Mouse (Mus musculus) midbrain, embryonic 15.5 days (tissue): Measurements from ENCODE around the gene Ranbp6. TPM values are rescaled to one million over a fixed set of nuclear protein-coding genes. Genes with fewer than 3 reads are reported as not detected.

Experiments used
- ATAC-seq: fragments of 200-750 bp; cut with Nextera tagmentation; replicated peaks from 2 replicates; pipeline ENCODE4 v1.8.0; 2017; ENCODE audit warnings: moderate TSS enrichment
- H3K27ac ChIP-seq: fragments of 300-500 bp; sonication (generic); 2 replicates; pipeline ENCODE4 v1.5.1; 2015; ENCODE audit warnings: mild to moderate bottlenecking, inconsistent platforms
- H3K27me3 ChIP-seq: fragments of 300-500 bp; sonication (generic); replicated peaks from 2 replicates; pipeline ENCODE4 v1.6.1; 2015; ENCODE audit warnings: inconsistent platforms
- H3K36me3 ChIP-seq: fragments of 300-500 bp; sonication (generic); replicated peaks from 2 replicates; pipeline ENCODE4 v1.6.1; 2015; ENCODE audit warnings: inconsistent platforms
- H3K4me1 ChIP-seq: fragments of 300-500 bp; sonication (generic); 2 replicates; pipeline ENCODE4 v1.6.1; 2015; ENCODE audit warnings: inconsistent platforms
- H3K4me2 ChIP-seq: fragments of 300-500 bp; sonication (generic); 2 replicates; pipeline ENCODE4 v1.6.1; 2015; ENCODE audit warnings: inconsistent platforms, mild to moderate bottlenecking, moderate library complexity
- H3K4me3 ChIP-seq: fragments of 300-500 bp; sonication (generic); 2 replicates; pipeline ENCODE4 v1.5.1; 2015; ENCODE audit warnings: mild to moderate bottlenecking, inconsistent platforms
- H3K9ac ChIP-seq: fragments of 300-500 bp; sonication (generic); 2 replicates; pipeline ENCODE4 v1.6.1; 2015; ENCODE audit warnings: mild to moderate bottlenecking, inconsistent platforms
- H3K9me3 ChIP-seq: fragments of 300-500 bp; sonication (generic); 2 replicates; pipeline ENCODE4 v1.6.1; 2016; ENCODE audit warnings: inconsistent platforms
- WGBS: fragments of 180-500 bp; shearing (Covaris S2); methylation state at CpG from one replicate; pipeline ENCODE4 v1.1.7; 2015; ENCODE audit warnings: mixed read lengths; 5-methylcytosine and 5-hydroxymethylcytosine counted together
- polyA plus RNA-seq: library from polyadenylated mRNA; unstranded; fragments of >200 nt; fragmentation: Nextera tagmentation; extraction: Ambion mirVana; gene quantifications from 2 replicates; pipeline ENCODE4 v1.2.1, GENCODE M21; 2015

The Ranbp6 gene
- polyA plus RNA-seq, 1 experiment from 2014 or later: 52.4 TPM

- Histone ChIP-seq H3K27ac (peak overlapping the region; percentile 96), H3K9me3 (no peaks in the 10 kb centered on the region), H3K9ac (peak overlapping the region; percentile 82), H3K27me3 (no peaks in the 10 kb centered on the region), H3K4me2 (peak overlapping the region; percentile 96), H3K36me3 (peaks cover 13% of the 10 kb centered on the region), H3K4me3 (peak overlapping the region; percentile 95), H3K4me1 (peaks cover 42% of the 10 kb centered on the region)
- ATAC-seq: peak; percentile 48
- under 1% methylated on average over 71 of the region's 72 CpGs for WGBS
These were observed 7.5 kb downstream of the Ranbp6 start for GRCm38 (mm10) chr19:29805101-29805916.

- H3K4me1 ChIP-seq: peaks cover 28% of the 10 kb centered on the region
- peaks cover under 1% of the 10 kb centered on the region; the same call in 1 of the 2 replicates for H3K36me3 ChIP-seq
- 42% methylated on average over 3 of the region's 3 CpGs for WGBS
- peak overlapping the region; percentile 96 for H3K4me2 ChIP-seq
- H3K27me3 ChIP-seq: no peaks in the 10 kb centered on the region
- no peak for ATAC-seq
- H3K27ac ChIP-seq: no peak overlapping the region
- no peak overlapping the region for H3K9ac ChIP-seq
- no peaks in the 10 kb centered on the region for H3K9me3 ChIP-seq
- peak overlapping the region; percentile 28 for H3K4me3 ChIP-seq
These were observed 8.8 kb downstream of the Ranbp6 start for GRCm38 (mm10) chr19:29803946-29804345.

- peaks cover 7% of the 10 kb centered on the region for H3K4me1 ChIP-seq
- H3K4me2 ChIP-seq: no peak overlapping the region
- H3K4me3 ChIP-seq: no peak overlapping the region
- no peaks in the 10 kb centered on the region for H3K9me3 ChIP-seq
- 79% methylated on average over 3 of the region's 3 CpGs for WGBS
- ATAC-seq: no peak
- no peaks in the 10 kb centered on the region for H3K27me3 ChIP-seq
- H3K27ac ChIP-seq: no peak overlapping the region
- H3K36me3 ChIP-seq: no peaks in the 10 kb centered on the region
- H3K9ac ChIP-seq: no peak overlapping the region
These were observed 15.4 kb downstream of the Ranbp6 start for GRCm38 (mm10) chr19:29797371-29797770.

DNA sequence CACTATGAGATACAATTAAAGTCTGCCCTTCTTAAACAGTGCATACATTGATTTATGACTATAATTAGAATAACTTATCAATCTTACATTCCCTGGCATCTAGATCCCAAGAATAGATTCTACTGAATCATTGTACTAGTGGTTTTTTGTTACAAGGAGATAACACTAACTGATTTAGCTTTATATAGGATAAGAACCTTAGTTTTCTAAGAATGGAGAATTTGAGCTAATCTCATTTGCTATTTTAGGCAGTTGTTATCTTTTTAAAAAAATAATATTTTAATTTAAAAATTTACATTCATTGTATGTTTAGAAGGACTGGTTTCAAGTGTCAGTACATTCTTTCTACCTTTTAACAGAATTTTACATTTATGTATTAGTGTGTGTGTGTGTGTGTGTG is 24.8 kb downstream of the Ranbp6 start:
- Histone ChIP-seq H3K9me3 (no peaks in the 10 kb centered on the region), H3K27me3 (no peaks in the 10 kb centered on the region), H3K27ac (no peak overlapping the region), H3K4me3 (no peak overlapping the region), H3K4me2 (no peak overlapping the region), H3K4me1 (no peaks in the 10 kb centered on the region), H3K9ac (no peak overlapping the region), H3K36me3 (no peaks in the 10 kb centered on the region)
- ATAC-seq: no peak

DNA sequence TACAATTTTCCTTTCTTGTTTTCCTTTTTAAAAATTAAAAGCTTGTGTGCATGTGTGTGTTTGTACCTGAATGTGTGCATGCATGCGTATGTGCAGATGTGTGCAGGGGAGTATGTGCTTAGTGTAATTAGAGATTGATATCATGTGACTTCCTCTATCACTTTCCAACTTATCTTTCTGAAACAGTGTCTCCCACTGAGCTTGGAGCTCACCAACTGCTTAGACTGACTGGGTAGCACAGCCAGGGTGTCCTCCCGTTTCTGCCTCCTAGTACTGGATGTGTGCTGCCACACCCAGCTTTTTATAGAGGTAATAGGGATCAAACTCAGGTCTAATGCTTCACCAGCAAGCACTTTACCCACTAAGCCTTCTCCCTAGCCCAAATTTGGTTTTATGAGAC is 29.9 kb downstream of the Ranbp6 start:
- H3K9me3 ChIP-seq: no peaks in the 10 kb centered on the region
- H3K9ac ChIP-seq: no peak overlapping the region
- 90% methylated on average over 2 of the region's 2 CpGs for WGBS
- no peak overlapping the region for H3K27ac ChIP-seq
- H3K36me3 ChIP-seq: no peaks in the 10 kb centered on the region
- ATAC-seq: no peak
- no peak overlapping the region for H3K4me3 ChIP-seq
- no peaks in the 10 kb centered on the region for H3K4me1 ChIP-seq
- no peak overlapping the region for H3K4me2 ChIP-seq
- H3K27me3 ChIP-seq: no peaks in the 10 kb centered on the region

Other genes starting within 250 kb of the Ranbp6 start
- gene Ermp1, start 164.6 kb downstream of the Ranbp6 start, polyA plus RNA-seq: 9.0 and 9.2 TPM in 2 replicates
- not detected in 2 replicates for gene Mlana, start 115.2 kb downstream of the Ranbp6 start, polyA plus RNA-seq
- gene 9930021J03Rik, start 7.0 kb downstream of the Ranbp6 start, polyA plus RNA-seq: 6.8 and 7.5 TPM in 2 replicates
- 0.56 and 0.90 TPM in 2 replicates for gene Il33, start 112.1 kb upstream of the Ranbp6 start, polyA plus RNA-seq
- not detected in 2 replicates for gene Trpd52l3, start 190.8 kb upstream of the Ranbp6 start, polyA plus RNA-seq
- 54.2 and 57.0 TPM in 2 replicates for gene Uhrf2, start 217.5 kb upstream of the Ranbp6 start, polyA plus RNA-seq